Mouse (Mus musculus): ENCODE measurements around the gene Nrbf2.

The Nrbf2 gene

DNA sequence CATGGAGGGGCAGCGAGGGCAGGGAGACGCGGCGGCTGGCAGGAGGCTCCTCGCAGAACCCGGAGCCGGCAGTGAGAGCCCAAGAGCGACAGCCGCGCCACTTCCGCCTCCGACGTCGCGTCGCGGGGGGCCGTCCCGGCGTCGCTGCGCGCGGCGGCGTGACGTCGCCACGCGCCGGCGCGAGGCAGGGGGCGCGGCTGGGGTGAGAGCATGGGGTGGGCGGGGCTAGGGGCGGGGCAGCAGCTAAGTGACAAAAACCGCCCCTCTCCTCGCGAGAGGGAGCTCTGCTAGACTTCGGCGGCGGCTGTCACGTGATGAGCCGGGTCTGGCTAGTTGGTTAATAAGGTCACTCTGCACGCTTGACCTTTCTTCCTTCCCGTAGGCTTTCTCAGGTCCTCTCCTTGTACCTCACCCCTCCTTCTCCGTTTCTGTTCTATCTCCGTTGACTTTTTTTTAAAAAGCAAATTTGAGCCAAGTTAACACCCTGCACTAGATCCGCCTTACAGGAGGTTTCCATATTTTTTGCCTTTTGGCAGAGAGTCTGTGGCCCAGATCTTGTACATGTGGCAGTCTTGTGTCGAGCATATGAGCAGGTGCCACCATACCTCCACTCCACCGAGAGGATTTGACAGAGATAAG lies at the start of gene Nrbf2:
Nrbf2 (minus strand) TSS at position 130 of the 639 bp plus-strand sequence.
- peak; percentile 87 for DNase-seq (ENCODE audit: low read depth, low spot score)

- DNase-seq (ENCODE audit: low read depth, low spot score): peak; percentile 77
Measured at GRCm38 (mm10) chr10:67330580-67330979, 45.5 kb upstream of the Nrbf2 start.

DNA sequence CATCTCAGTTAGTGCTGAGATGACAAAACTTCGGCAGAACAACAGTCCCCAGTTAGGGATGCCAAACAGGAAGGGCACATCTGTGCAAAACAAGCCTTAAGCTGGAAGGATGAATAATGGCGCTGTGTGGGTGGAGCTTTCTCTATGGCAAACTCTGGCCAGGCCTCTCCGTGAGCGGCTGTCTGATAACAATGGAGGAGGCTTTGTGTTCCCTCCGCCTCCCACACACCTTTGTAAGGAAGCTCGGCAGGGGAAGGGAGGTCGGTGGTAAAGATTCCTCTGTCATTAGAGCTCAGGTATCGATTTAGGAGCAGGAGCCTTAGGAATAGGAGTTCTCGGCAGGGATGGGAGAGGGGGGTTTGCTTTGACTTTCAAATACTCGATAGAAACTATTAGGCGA lies 44.6 kb upstream of the Nrbf2 start:
- no peak for DNase-seq (ENCODE audit: low read depth, low spot score)

GRCm38 (mm10) chr10:67328208-67328607 lies 43.1 kb upstream of the Nrbf2 start:
- DNase-seq (ENCODE audit: low read depth, low spot score): no peak

- no peak for DNase-seq (ENCODE audit: low read depth, low spot score)
Measured at GRCm38 (mm10) chr10:67324036-67324435, 38.9 kb upstream of the Nrbf2 start.

- no peak for DNase-seq (ENCODE audit: low read depth, low spot score)
Measured at GRCm38 (mm10) chr10:67321396-67321795, 36.3 kb upstream of the Nrbf2 start.

DNA sequence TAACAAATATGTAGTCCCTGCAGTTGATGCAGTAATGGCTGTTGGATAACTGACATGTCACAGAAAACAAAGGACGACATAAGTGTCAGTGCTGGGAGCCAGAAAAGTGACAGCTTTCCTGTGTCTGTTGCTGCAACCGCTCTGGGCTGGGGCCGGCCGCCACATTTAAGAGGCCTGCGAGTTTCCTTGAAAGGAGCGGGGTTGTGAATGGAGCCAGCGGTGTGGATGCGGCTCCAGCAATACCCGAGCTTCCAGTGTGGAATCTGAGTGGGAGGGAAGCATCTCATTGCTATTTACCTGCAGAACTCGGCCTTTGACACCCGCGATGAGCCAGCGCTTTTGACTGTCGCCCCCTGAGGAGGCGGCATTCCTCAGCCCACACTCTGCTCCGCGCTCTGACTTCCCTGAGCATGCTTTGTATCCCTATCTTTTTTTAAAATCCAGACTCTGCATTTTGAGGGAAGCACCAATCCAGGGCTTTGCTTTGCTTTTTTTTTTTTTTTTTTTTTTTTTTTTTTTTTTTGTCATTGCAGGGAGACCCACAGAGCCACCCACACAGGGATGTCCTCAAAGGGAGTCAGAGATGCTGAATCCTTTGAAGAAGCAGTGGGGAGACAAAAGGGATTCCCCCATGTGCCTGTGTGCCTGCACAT lies 35.2 kb upstream of the Nrbf2 start:
- no peak for DNase-seq (ENCODE audit: low read depth, low spot score)

DNA sequence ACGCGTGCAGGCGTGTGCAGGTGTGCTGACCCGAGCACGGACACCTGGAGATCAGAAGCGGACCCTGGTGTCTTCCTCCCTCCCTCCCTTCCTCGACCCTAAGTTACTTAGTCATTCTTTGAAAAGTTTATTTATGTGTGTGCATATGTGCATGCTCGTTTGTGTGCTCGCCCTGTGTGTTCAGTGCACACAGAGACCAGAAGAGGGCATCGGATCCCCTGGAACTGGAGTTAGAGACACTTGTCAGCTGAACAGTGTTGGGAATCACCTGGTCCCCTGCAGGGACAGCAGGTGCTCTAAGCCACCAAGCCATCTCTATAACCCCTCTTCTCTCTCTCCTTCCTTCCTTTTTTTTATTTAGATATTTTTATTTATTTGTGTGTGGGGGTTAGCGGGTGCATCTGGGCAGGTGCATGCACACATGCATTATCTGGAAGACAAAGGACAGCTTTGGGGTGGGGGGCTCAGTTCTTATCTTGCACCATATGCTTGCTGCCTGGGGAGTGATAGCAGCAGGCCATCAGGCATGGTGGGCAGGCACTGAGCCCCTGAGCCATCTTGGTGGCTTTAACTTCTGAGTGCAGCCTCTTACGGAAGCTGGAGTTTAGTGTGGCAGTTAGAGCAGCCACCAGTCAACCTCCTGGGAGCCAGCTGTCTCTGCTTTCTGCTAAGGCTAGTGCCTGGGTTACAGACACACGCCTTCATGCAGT lies 34.1 kb upstream of the Nrbf2 start:
- no peak for DNase-seq (ENCODE audit: low read depth, low spot score)

DNA sequence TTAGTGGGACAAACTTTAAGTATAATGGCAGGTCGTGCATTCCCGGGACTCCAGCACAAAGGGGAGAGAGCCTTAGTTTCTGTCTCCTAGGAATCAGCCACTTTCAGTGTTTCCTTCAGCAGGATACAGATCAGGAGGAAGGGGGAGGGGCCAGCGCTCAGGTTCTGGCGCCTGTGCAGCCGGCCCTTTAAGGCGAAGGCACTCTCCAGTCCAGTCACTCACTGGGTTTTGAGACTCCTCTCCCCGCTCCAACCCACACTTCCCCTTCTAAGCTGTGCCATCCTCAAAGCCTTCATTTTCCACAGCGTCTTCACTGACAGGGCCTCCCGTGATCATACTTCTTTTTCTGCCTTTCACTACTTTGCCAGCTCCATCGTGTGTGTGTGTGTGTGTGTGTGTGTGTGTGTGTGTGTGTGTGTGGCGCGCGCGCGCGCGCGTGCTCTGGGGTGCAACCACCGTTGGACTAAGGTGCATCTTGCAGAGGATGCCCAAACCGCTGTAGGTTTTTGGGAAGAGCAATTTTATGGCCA lies 32.9 kb upstream of the Nrbf2 start:
- DNase-seq (ENCODE audit: low read depth, low spot score): no peak

- DNase-seq (ENCODE audit: low read depth, low spot score): peak; percentile 93
Measured at GRCm38 (mm10) chr10:67314811-67315435, 29.8 kb upstream of the Nrbf2 start.

DNA sequence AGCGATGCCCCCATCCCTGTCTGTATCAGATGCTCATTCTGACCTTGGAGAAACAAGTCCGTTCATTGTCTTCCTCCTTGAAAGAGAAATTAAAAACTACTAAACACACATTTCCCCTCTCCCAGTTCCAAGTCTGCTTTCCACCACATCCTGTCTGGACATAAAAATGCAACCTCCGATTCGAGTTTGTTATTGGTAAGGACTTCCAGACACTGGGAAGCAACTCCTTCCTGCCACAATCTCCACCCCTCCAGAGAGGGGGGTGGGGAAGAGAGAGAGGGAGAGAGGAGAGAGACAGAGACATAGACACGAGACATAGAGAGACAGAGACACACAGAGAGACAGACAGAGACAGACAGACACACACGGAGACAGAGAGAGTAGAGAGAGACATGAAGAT lies 27.4 kb upstream of the Nrbf2 start:
- DNase-seq (ENCODE audit: low read depth, low spot score): no peak

GRCm38 (mm10) chr10:67311277-67311959 lies 26.3 kb upstream of the Nrbf2 start:
- peak; percentile 86 for DNase-seq (ENCODE audit: low read depth, low spot score)

DNA sequence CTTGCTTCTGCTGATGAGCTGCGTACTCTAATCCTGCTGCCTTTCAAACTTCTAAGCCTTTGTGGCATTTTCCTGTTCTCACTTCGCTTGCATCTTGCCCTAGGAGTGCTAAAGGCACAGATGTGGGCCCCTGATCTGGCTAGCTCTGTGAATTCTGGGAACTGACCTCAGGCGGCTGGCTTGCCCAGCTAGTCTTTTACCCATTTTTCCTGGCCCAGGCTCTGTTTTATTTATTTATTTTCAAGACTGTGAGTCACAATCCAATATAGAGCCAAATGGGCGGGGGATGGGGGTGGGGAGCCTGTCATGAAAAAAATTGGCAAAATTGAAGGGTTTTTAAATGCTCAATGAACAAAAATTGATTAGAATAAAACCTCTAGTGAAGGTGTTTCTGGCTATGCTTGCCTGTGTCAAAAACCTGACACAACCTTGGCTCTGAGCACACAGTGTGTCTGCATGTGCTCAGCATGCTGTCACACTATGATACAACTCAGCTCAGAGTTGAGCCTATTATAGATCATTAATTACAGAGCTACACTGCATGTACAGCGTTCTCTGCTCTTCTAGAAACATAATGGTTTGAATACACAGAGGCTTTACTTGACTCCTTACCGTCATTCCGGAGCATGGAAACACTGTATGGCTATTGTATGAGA lies 24.5 kb upstream of the Nrbf2 start:
- DNase-seq (ENCODE audit: low read depth, low spot score): peak; percentile 53

GRCm38 (mm10) chr10:67302340-67302739 lies 17.2 kb upstream of the Nrbf2 start:
- no peak for DNase-seq (ENCODE audit: low read depth, low spot score)

DNA sequence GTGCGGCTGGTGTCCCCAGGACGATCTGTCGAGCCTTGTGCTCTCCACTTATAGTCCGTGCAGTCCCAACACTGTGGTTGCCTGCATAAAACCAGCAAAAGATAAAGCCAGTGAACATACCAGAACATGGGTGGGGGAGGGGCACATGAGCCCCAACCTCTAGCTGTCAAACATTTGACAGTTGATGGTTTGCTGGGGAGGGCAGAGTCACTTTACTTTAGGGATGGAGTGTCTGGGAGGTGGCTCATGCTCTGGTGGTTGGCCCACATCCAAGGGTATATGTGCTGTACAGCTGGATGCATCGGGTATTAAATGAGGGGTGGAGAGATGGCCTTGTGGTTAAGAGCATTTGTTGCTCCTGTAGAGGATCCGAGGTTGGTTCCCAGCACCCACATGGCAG lies 15.9 kb upstream of the Nrbf2 start:
- no peak for DNase-seq (ENCODE audit: low read depth, low spot score)

DNA sequence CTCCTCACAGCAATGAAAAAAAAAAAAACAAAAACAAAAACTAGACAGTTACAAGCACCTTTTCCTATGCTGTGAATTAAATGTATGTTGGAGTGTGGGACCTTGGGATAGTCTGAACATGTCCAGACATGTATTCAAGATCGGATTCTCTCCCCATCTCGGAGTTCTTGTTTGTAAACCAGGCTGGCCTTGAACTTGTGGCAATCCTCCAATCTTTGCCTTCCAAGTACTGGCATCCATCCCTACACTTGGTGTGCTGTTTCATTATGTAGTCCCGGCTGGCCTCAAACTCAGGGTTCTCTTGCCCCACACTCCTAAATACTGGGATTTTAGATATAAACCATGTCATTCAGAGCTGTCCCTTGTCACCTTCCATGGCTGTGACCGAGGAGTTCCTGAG lies 14.2 kb upstream of the Nrbf2 start:
- DNase-seq (ENCODE audit: low read depth, low spot score): no peak

DNA sequence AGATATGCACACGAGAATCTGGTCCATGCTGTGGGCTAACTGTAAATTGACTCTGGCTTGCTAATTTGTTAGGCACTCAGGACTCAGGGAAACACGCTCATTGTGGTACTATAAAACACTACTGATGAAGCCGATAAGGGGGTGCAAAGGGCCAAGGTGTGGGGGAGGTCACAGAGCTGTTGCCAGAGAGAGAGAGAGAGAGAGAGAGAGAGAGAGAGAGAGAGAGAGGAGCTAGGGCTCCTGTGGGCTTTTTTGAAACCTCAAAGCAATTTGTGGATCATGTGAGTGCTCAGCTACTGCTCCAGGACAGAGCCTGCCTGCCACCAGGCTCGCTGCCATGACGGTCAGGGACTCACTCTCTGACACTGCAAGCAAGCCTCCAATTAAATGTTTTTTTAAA lies 13.8 kb upstream of the Nrbf2 start:
- DNase-seq (ENCODE audit: low read depth, low spot score): no peak

DNA sequence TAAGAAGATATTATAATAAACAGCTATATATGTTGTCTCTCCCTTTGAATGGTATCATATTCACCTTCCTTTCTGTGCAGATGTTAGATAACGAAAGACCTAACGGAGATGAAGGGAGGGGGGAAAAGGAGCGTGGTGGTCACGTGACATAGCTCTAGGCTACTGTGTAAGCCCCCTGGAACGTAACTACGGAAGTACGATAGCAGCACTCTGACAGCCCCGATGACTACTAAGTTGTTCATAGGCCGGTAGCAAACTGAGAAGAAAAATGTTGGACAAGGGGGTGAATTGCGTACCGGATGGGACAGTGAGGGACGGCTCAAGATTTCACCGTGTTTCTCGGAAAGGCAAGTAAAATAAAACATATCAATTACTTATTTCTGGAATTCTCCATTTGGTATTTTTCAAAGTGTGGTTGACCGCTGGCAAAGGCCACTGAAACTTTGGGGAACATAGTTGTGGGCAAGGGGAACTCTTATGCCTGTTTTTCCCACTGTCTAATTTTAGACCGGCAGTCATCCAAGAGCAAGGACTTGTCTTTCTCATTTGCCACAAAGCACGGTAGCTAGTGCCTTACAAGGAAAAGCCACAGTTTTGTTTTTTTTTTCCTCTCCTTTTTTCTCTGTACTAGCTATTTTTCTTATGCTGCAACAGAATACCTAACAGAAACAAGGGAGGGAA lies 12.2 kb upstream of the Nrbf2 start:
- DNase-seq (ENCODE audit: low read depth, low spot score): no peak

- DNase-seq (ENCODE audit: low read depth, low spot score): no peak
Measured at GRCm38 (mm10) chr10:67296482-67297152, 11.5 kb upstream of the Nrbf2 start.

DNA sequence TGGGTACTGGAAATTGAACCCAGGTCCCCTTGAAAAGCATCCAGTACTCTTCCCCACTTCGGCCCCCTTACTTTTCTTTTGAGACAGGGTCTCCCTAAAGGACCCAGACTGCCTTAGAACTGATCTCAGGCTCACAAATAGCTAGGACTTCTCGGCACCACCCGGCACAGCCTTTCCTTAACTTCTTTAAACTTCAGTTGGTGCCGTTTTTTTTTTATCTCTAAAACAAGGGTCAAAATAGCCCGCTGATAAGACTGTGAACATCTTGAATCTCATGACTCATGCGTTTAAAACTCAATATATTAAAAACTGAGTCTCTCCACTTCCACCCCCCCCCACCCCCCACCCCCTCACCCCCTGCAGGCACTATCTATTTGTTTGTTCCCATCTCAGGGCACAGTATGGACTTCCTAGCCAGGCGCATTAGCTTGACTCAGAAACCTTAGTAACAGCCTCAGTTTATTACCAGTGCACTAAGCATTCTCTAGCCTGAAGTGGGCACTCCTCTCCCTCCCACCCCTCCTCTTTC lies 10.9 kb upstream of the Nrbf2 start:
- no peak for DNase-seq (ENCODE audit: low read depth, low spot score)

Measured in 3T3-L1 (cell line).